Mouse (Mus musculus) E14TG2a.4 (cell line): ENCODE results near the gene Pip4k2a.

Experiments used
- CTCF ChIP-seq: conservative IDR thresholded peaks from 2 replicates; pipeline ENCODE4 v1.5.1; 2014; ENCODE audit warnings: low read length
- POU5F1 ChIP-seq: IDR thresholded peaks from 2 replicates; pipeline ENCODE4 v1.6.1; 2014; ENCODE audit warnings: low read length, borderline replicate concordance

GRCm38 (mm10) chr2:18943366-18943765, 54.6 kb downstream of the Pip4k2a start:
- no peak for TF ChIP-seq CTCF
- TF ChIP-seq POU5F1 = no peak
